ENCODE assay signal across 28 mouse cellular contexts in the genomic region with DNA sequence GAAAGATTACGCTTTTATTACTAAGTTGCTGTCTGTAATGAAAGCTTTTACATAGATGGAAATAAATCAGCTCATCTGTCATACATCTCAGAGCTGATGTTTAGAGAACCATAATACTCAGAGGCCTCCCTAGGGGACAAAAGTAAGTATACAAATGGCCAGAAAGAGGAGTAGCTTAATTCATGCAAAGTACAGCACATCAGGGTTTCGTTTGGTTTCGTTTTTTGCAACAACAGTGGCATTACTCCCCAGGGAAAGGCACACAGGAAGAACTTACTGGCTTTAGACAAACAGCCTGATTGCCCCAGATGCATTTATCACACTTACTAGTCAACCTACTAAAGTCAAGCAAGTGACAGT. TPM values are rescaled to one million over a fixed set of nuclear protein-coding genes. Genes with fewer than 3 reads are reported as not detected.
DNase-seq lines count a peak whose midpoint lies in the region; ATAC-seq and TF ChIP-seq lines count a peak whose summit lies in the region.
"Had no signal": no experiment of that assay in that cellular context is flagged by ENCODE, and none has a peak within 500 bp of the region (broad histone marks: within the 10 kb centered on the region; RNA-seq: fewer than 3 reads in every experiment).

No protein-coding gene starts in this region.

- 30% methylated on average over 3 of the region's 3 CpGs for WGBS in spleen, adult 2 months

- peak; percentile 10 to 60 for DNase-seq in spleen, adult 2 months (ENCODE audit: low read depth in 1 of 2, low spot score in 2 of 2)
- DNase-seq in spleen, postnatal 14 days (ENCODE audit: low spot score in 2 of 2) = no peak
- DNase-seq in CH12.LX (ENCODE audit: extremely low read depth) = peak; percentile 85
- no peak for DNase-seq in left cerebral cortex, postnatal 10 days (ENCODE audit: extremely low spot score in 1 of 2, low spot score in 2 of 2)
- DNase-seq in cerebellum, postnatal 14 days = no peak
- no peak for DNase-seq in ovary, postnatal 14 days (ENCODE audit: low spot score)
- DNase-seq: adrenal gland, postnatal 14 days; cerebellum, adult 8-10 months; cerebellum, postnatal 25 days; gastrocnemius, postnatal 36 days; heart, adult 18-20 months; heart, postnatal 10 days; heart, postnatal 4 days had no signal

- TF ChIP-seq POLR2A in spleen, adult 2 months (IDR thresholded peaks at IDR 0.05; ENCODE audit: low read depth, low read length) = no peak
- no peak for TF ChIP-seq POLR2A in CH12.LX (IDR thresholded peaks at IDR 0.05; ENCODE audit: low read depth, low read length)

- H3K79me2 ChIP-seq in CH12.LX (replicated peaks; ENCODE audit: control insufficient read depth, extremely low read depth, insufficient read depth, poor library complexity, severe bottlenecking) = no peaks in the 10 kb centered on the region

- H3K27ac ChIP-seq in spleen, adult 2 months (ENCODE audit: insufficient read depth, low read length) = peak overlapping the region; percentile 77
- peak overlapping the region; percentile 88 for H3K27ac ChIP-seq in CH12.LX (ENCODE audit: insufficient read depth, low read depth)
- H3K27ac ChIP-seq: embryonic facial prominence, embryonic 15.5 days; forebrain, embryonic 15.5 days; heart, embryonic 10.5 days; hindbrain, embryonic 12.5 days had no signal

- H3K4me3 ChIP-seq in spleen, adult 2 months (ENCODE audit: extremely low read depth, insufficient read depth, insufficient read length) = peak overlapping the region; percentile 10; the same call in 1 of the 2 replicates
- no peak overlapping the region for H3K4me3 ChIP-seq in CH12.LX (replicated peaks in 1 of 3; ENCODE audit: low read depth in 2 of 3, low read length in 2 of 3, poor library complexity in 1 of 3)
- H3K4me3 ChIP-seq: embryonic facial prominence, embryonic 15.5 days; erythroblast, embryonic 14.5 days; forebrain, embryonic 15.5 days; heart, embryonic 10.5 days; hindbrain, embryonic 12.5 days had no signal

- dilution Hi-C loops in CH12.LX (cut with MboI; ENCODE audit: extremely low pct_ligation_motif_present, extremely low pct_unique_long_range_greater_than_20kb, low sequenced_read_pairs) = no loop called here

- TF ChIP-seq CTCF in spleen, adult 2 months (IDR thresholded peaks at IDR 0.05; ENCODE audit: extremely low read depth, insufficient read depth, insufficient read length, insufficient replicate concordance) = no peak
- no peak for TF ChIP-seq CTCF in CH12.LX (conservative IDR thresholded peaks at IDR 0.05 in 1 of 2, IDR thresholded peaks at IDR 0.05 in 1 of 2; ENCODE audit: low read depth in 2 of 2, low read length in 2 of 2)

- H3K36me3 ChIP-seq in spleen, adult 2 months (ENCODE audit: control insufficient read depth, insufficient read depth, low read length) = no peaks in the 10 kb centered on the region
- no peaks in the 10 kb centered on the region for H3K36me3 ChIP-seq in CH12.LX (replicated peaks in 1 of 2; ENCODE audit: control insufficient read depth in 1 of 2, insufficient read depth in 1 of 2, low read length in 1 of 2)
- H3K36me3 ChIP-seq: embryonic facial prominence, embryonic 15.5 days; forebrain, embryonic 15.5 days; heart, embryonic 10.5 days; hindbrain, embryonic 12.5 days had no signal

- no peak for TF ChIP-seq RAD21 in CH12.LX (IDR thresholded peaks at IDR 0.05; ENCODE audit: low read depth, low read length)

- no peaks in the 10 kb centered on the region for H3K4me1 ChIP-seq in spleen, adult 2 months (ENCODE audit: control insufficient read depth, insufficient read depth, insufficient read length)
- H3K4me1 ChIP-seq in CH12.LX (ENCODE audit: control insufficient read depth in 1 of 2, insufficient read depth in 2 of 2) = peaks cover 0 to 11% of the 10 kb centered on the region in 2 experiments; a peak in 1 of 4 replicates
- H3K4me1 ChIP-seq: embryonic facial prominence, embryonic 15.5 days; forebrain, embryonic 15.5 days; heart, embryonic 10.5 days; hindbrain, embryonic 12.5 days had no signal

- peak; percentile 55; the same call in 1 of the 2 replicates for TF ChIP-seq EP300 in CH12.LX (IDR thresholded peaks at IDR 0.05; ENCODE audit: low read length)

- no peaks in the 10 kb centered on the region for H3K27me3 ChIP-seq in spleen, adult 2 months (ENCODE audit: control insufficient read depth, insufficient read depth, low read length)
- no peaks in the 10 kb centered on the region for H3K27me3 ChIP-seq in CH12.LX (replicated peaks)
- H3K27me3 ChIP-seq: embryonic facial prominence, embryonic 15.5 days; forebrain, embryonic 15.5 days; hindbrain, embryonic 12.5 days had no signal

- in situ Hi-C loops in CH12.LX (cut with MboI; ENCODE audit: low pct_ligation_motif_present, low pct_unique_long_range_greater_than_20kb, low sequenced_read_pairs) = no loop called here

- 0 out of 2 replicates have a peak overlapping the region, but pooled peaks have one; percentile 19 for H3K9ac ChIP-seq in CH12.LX (ENCODE audit: insufficient read depth, low read depth)
- H3K9ac ChIP-seq: embryonic facial prominence, embryonic 15.5 days; forebrain, embryonic 15.5 days; hindbrain, embryonic 12.5 days had no signal

- H3K9me3 ChIP-seq in CH12.LX (replicated peaks; ENCODE audit: low read length) = no peaks in the 10 kb centered on the region
- H3K9me3 ChIP-seq: embryonic facial prominence, embryonic 15.5 days; forebrain, embryonic 15.5 days; heart, embryonic 10.5 days; hindbrain, embryonic 12.5 days had no signal

- peak; percentile 46 for ATAC-seq in granulocyte monocyte progenitor cell, adult 5-6 weeks (replicated peaks; ENCODE audit: poor library complexity, severe bottlenecking)
- peak; percentile 87 for ATAC-seq in neutrophil, adult 5-6 weeks (ENCODE audit: extremely low read depth, insufficient number of reproducible peaks, low FRiP score, poor library complexity, severe bottlenecking)
- ATAC-seq: activated CD4-positive, CD25-positive, alpha-beta regulatory T cell, adult 4 months; forebrain, embryonic 15.5 days; hindbrain, embryonic 16.5 days; Patski had no signal

- intact Hi-C loops in left cerebral cortex, postnatal 10 days (cut with DNase I) = no loop called here

- H3K4me2 ChIP-seq in CH12.LX (ENCODE audit: insufficient read depth, low read depth, poor library complexity, severe bottlenecking) = peak overlapping the region; percentile 67; the same call in 1 of the 2 replicates
- H3K4me2 ChIP-seq: embryonic facial prominence, embryonic 15.5 days; forebrain, embryonic 15.5 days; hindbrain, embryonic 12.5 days had no signal

TF ChIP-seq in CH12.LX, 34 proteins besides CTCF, POLR2A, EP300 and RAD21:
- TF ChIP-seq JUND (conservative IDR thresholded peaks at IDR 0.05; ENCODE audit: low read depth, low read length) (0 out of 2 replicates have a peak, but pooled peaks have one; percentile 2), TCF12 (IDR thresholded peaks at IDR 0.05; ENCODE audit: low read depth, low read length) (peak; percentile 21; the same call in 1 of the 2 replicates), IRF4 (IDR thresholded peaks at IDR 0.05; ENCODE audit: low read depth, low read length) (no peak), UBTF (IDR thresholded peaks at IDR 0.05; ENCODE audit: low read depth, low read length) (no peak), CHD2 (IDR thresholded peaks at IDR 0.05; ENCODE audit: low read length) (peak; percentile 21; the same call in 1 of the 2 replicates), BHLHE40 (IDR thresholded peaks at IDR 0.05; ENCODE audit: low read depth, low read length) (no peak), ETS1 (conservative IDR thresholded peaks at IDR 0.05; ENCODE audit: low read depth, low read length) (peak; percentile 41), NRF1 (IDR thresholded peaks at IDR 0.05; ENCODE audit: low read depth, low read length) (no peak), RCOR1 (conservative IDR thresholded peaks at IDR 0.05; ENCODE audit: low read depth, low read length) (no peak), MYC (IDR thresholded peaks at IDR 0.05; ENCODE audit: low read depth, low read length) (0 out of 2 replicates have a peak, but pooled peaks have one; percentile 18), USF2 (conservative IDR thresholded peaks at IDR 0.05; ENCODE audit: low read depth, low read length) (no peak), CHD1 (IDR thresholded peaks at IDR 0.05; ENCODE audit: low read depth, low read length) (no peak)
TF ChIP-seq in CH12.LX: peak in this region for 5.

RNA-seq across cellular contexts. Expression of gene F9, which starts 0.8 kb away (rescaled TPM):
- polyA plus RNA-seq in spleen, adult 2 months (2012; rRNA removed) = 0.05 and 0.06 TPM in 2 replicates
- total RNA-seq in CH12.LX (2012; rRNA removed) = 0.42 and 0.55 TPM in 2 replicates
- total RNA-seq in CH12.LX (2014; rRNA removed) = 2.0 and 2.6 TPM in 2 replicates
- polyA plus RNA-seq in CH12.LX (2012; ENCODE audit: insufficient read length, low read depth) = 1.9 and 2.8 TPM in 2 replicates
- total RNA-seq in granulocyte monocyte progenitor cell, adult 5-6 weeks (2014; fragmentation: Nextera tagmentation) = not detected in 2 replicates
- total RNA-seq in granulocyte monocyte progenitor cell, adult 5-6 weeks (2017) = 0.09 TPM in 1 of 2 replicates, not detected in the other
- total RNA-seq in neutrophil, adult 5-6 weeks (2017) = 0.70 and 0.74 TPM in 2 replicates
- under 1 TPM; 0.19 to 0.24 TPM for total RNA-seq in left cerebral cortex, postnatal 10 days (2021)
- total RNA-seq: gastrocnemius, adult 8-10 months; gastrocnemius, postnatal 36 days; heart, adult 18-20 months; heart, postnatal 10 days; heart, postnatal 4 days had no signal
- polyA plus RNA-seq: activated CD4-positive, CD25-positive, alpha-beta regulatory T cell, adult 4 months; C2C12; embryonic facial prominence, embryonic 11.5 days; embryonic facial prominence, embryonic 15.5 days; erythroblast, embryonic 14.5 days; forebrain, embryonic 11.5 days; forebrain, embryonic 15.5 days; heart, embryonic 10.5 days; heart, embryonic 14.5 days; hindbrain, embryonic 12.5 days; hindbrain, embryonic 16.5 days; Patski had no signal

Comparison
In these comparisons a context has a peak if more than half of its experiments do, and no peak if none do; other contexts are left out.
1. DNase-seq: peak in spleen, adult 2 months (2 of 2) and CH12.LX (single experiment); none in spleen, postnatal 14 days (0 of 2), left cerebral cortex, postnatal 10 days (0 of 2), cerebellum, postnatal 14 days (0 of 2) and ovary, postnatal 14 days (single experiment).